Mouse (Mus musculus) 3T3-L1 (cell line): ENCODE results near the gene Gpat3.

ENCODE experiments used
- DNase-seq: peaks from one replicate; pipeline ENCODE4 v3.0.0-alpha.2; 2015; ENCODE audit warnings: low read depth, low spot score

The Gpat3 gene

DNA sequence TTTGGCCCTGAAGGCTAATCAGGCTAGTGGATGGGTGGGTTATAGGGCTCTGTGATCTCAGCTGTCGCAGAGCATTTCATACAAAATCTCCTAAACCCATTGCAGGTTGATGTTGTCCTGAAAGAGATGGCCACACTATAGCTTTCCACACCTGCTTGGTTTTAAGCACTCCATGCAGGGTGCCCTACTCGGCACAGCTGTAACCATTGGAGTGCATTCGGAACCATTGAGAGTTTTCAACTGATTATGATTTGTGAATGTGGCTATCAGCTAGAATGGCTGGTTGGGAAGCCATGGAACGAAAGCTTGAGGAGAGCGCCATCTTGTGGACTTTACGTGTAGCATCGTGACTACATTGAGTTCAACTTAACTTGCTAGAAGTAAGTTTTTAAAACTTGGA, 69.5 kb downstream of the Gpat3 start:
- DNase-seq, result peak; percentile 89

DNA sequence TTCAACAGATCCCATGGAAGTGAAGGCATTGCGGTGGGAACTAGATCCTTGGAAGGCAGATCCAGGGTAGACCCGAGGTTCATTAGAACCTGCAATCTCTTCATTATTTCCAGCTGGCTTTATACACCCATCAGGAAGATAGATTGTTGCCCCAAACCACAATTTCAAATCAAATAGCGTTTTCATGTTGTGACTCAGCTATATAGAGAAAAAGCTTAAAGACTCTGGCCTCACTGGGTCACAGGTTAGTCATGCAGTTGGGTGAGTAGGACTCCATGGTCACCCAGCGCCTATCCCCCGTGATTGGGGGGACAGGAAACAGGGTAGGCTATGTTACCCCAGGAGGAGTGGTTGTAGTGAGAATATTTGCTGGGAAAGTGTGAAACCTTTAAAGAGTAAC, 69.9 kb downstream of the Gpat3 start:
- DNase-seq, result peak; percentile 57

DNA sequence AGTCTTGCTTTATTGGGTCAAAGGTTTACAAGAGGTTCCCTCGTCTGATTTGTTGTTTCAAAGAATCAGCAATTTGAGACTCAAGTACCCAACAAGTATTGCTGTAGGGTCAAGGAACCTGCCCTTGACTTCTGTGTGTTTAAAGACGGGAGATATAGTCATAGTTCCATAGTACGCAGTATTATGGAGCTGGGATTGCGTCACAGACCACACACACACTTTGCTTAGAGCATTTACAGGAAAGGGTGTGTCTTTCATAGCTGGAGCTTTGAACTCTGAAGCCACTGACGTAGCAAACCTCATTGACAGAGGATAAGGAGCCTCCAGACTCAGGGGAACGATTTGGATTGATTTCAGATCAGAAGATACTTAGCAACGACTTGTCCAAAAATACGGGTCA, 70.9 kb downstream of the Gpat3 start:
- DNase-seq, result peak; percentile 22

DNA sequence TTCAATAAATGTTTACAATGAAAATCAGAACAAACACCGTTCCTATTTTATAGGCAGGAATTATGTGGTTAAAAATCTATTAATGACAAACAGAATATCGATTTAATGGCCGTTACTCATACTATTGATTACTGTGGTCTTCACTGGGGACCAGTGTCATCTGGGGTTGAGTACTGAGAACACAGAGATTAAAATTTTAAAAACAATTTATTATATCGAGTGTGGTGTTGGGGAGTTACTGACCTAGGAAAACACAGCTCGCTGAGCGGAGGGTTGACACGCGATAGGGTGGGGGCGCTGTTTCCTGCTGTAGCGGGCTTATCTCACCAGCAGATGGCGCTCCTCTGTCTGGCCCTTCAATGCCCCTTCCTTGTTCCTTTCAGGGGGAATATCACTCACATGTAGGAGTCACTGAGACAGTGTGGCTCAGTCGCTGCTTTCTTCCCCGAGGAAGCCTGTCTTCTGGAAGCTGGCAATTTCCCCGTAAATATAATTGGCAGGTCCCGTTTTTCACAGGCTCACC, 71.8 kb downstream of the Gpat3 start:
- DNase-seq, result peak; percentile 60

DNA sequence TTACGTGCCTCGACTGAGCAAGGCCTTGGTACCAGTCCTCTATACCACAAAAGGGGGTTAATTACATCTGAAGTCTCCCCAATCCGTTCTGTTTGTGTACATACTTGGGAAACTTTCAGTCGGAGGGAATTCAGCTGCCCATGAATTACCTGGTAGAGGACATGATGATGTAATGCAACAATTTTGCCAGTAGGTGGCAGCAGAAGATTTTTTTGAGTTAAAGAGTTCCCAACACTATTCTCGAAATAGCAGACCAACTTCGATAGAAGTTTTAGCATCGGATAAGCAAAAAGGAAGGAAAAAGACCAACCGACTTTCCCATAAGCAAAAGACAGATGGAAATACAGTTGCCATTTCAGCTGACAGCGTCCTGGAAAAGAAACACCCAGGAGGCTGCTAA, 73.6 kb downstream of the Gpat3 start:
- peak; percentile 87 for DNase-seq

DNA sequence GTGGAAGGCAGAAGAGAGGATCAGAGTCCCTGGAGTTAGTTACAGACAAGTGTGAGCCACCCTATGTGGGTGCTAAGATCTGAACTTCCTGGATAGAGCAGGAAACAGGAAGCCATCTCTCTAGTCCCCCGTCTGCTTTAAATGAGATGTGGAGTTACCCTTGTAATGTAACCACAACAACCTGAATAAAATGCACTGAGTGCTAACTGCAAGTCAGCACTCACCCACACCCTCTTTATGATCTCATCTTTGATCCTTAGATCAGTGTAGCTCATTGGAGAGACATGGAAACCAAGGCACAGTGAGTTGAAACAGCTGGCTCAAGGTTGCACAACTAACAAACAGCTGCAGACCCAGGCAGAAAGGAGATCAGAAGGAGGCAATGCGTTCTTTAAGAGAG, 84.2 kb downstream of the Gpat3 start:
- DNase-seq, result no peak

DNA sequence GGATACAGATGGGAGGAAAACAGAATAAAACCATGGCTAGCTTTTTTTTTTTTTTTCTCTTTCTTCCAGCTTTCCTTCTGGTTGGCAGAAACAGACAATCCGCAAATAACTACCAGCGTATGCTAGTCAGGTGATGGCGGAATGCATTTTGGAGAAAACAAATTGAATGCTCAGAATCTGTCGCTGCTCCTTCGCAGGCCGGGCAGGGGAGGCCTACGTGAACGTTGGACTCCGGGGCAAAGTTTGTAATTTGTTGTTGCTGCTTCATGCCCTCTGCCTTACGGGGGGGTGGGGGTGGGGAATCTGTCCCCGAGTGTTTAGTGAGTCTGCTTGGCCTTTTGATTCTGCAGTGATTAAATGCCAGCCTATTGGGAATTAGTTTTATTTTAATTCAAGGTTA, 98.2 kb downstream of the Gpat3 start:
- DNase-seq, result no peak

DNA sequence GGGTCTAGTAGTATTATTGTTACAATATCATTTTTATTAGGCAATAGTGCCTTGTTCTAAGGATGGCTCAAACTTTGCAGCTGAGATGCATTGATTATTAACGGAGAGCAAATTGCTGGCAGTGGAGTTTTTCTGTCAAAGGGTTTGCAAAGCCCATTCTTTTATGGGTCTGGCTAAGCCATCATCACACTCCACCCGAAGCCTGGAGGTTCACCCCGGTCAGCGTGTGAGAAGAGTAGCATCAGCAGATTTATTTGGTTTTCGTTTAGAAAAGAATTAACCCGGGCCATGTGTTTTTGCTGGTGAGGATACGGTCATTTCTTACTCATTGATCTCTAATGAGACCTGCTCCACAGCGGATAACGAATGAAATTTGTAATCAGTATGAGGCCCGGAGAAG, 99.8 kb downstream of the Gpat3 start:
- DNase-seq, result no peak
